In the genomic region with DNA sequence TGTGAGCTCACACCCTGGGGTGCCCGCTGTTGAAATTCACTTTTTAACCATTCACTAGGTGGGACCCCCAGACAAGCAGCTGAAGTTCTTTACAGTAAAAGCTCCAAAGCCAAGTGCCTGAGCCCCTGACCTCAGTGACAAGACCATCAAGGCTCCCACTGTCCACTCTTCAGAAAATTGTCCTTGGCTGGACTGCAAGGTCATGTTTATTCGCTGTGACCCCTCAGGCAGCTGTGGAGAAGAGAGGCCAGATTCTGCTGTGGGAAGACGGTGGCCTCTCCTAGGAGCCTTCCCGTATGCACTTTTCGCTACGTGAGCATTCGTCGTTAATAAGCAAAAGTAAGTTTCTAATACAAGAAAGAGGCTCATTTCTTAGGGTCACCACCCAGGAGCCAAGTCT, we compare ENCODE assay signal across 17 mouse cellular contexts.
"Had no signal": no experiment of that assay in that cellular context is flagged by ENCODE, and none has a peak within 500 bp of the region (broad histone marks: within the 10 kb centered on the region; RNA-seq: fewer than 3 reads in every experiment).

No protein-coding gene starts in this region.

- H3K27me3 ChIP-seq: midbrain, embryonic 12.5 days; neural tube, embryonic 13.5 days; neural tube, embryonic 15.5 days had no signal

- H3K9ac ChIP-seq: lung, embryonic 14.5 days; midbrain, embryonic 12.5 days; neural tube, embryonic 13.5 days; neural tube, embryonic 15.5 days had no signal

- H3K4me3 ChIP-seq: midbrain, embryonic 10.5 days; midbrain, embryonic 12.5 days; myocyte; neural tube, embryonic 13.5 days; neural tube, embryonic 15.5 days had no signal

- H3K9me3 ChIP-seq: midbrain, embryonic 10.5 days; midbrain, embryonic 12.5 days; neural tube, embryonic 13.5 days; neural tube, embryonic 15.5 days had no signal

- H3K27ac ChIP-seq: midbrain, embryonic 10.5 days; midbrain, embryonic 12.5 days; neural tube, embryonic 13.5 days; neural tube, embryonic 15.5 days had no signal

- H3K4me2 ChIP-seq: lung, embryonic 14.5 days; midbrain, embryonic 12.5 days; neural tube, embryonic 13.5 days; neural tube, embryonic 15.5 days had no signal

- ATAC-seq: midbrain, embryonic 16.5 days had no signal

- H3K36me3 ChIP-seq: midbrain, embryonic 10.5 days; midbrain, embryonic 12.5 days; neural tube, embryonic 13.5 days; neural tube, embryonic 15.5 days had no signal

- DNase-seq: lung, adult 18-20 months; lung, embryonic 14.5 days; midbrain, embryonic 14.5 days; retina, postnatal 1 day; right cerebral cortex, adult 18-20 months; right cerebral cortex, postnatal 25 days; right cerebral cortex, postnatal 4 days; spleen, adult 18-20 months; thymus, adult 18-20 months; thymus, postnatal 14 days; thymus, postnatal 36 days had no signal
